Mouse (Mus musculus) left cerebral cortex, postnatal 25 days (tissue): ENCODE results near the gene Ube2l3. TPM values are rescaled to one million over a fixed set of nuclear protein-coding genes. Genes with fewer than 3 reads are reported as not detected.
"Not testable (repeated sequence)": the region's sequence is repeated elsewhere in the genome, so short reads cannot be mapped to it uniquely, and the experiment has no call there.

Source experiments
- DNase-seq, 2 experiments: peaks; one replicate each; pipeline ENCODE4 v3.0.0; 2022; ENCODE audit warnings: low spot score in 2 of 2, mixed read lengths in 1 of 2
- intact Hi-C: fragments of 180-260 bp; cut with DNase I; formaldehyde crosslinking; loops from one replicate; pipeline ENCODE4 v1.15.1; 2025
- total RNA-seq, 2 experiments: library from RNA; stranded (reverse); gene quantifications; 2 replicates each; pipeline ENCODE4 v1.2.3; 2021

Ube2l3 gene
- total RNA-seq, 2 experiments from 2014 or later = 138 to 158 TPM

- peak; percentile 88 to 89 for DNase-seq
- intact Hi-C loops = loop anchor here (1.0 to 5.0 kb wide), 3 partner anchors 23 to 78 kb away; partner anchors contain the start of genes Hic2, Sdf2l1 and Tmem191c
These were observed 7.8 kb upstream of the Ube2l3 start for GRCm38 (mm10) chr16:17209981-17210838.

GRCm38 (mm10) chr16:17209404-17209960 lies 7.0 kb upstream of the Ube2l3 start:
- DNase-seq = no peak
- intact Hi-C loops = loop anchor here (1.0 to 5.0 kb wide), 2 partner anchors 67 to 77 kb away; partner anchors contain the start of genes Sdf2l1 and Tmem191c

- intact Hi-C loops = loop anchor here (1.0 to 5.0 kb wide), 2 partner anchors 68 to 76 kb away; partner anchors contain the start of genes Sdf2l1 and Tmem191c
- DNase-seq = peak; percentile 85 to 88
These were observed 6.2 kb upstream of the Ube2l3 start, which contains the start of gene Rimbp3 for GRCm38 (mm10) chr16:17208389-17209361. TSS of gene Rimbp3 (plus strand) at chr16:17208603.

DNA sequence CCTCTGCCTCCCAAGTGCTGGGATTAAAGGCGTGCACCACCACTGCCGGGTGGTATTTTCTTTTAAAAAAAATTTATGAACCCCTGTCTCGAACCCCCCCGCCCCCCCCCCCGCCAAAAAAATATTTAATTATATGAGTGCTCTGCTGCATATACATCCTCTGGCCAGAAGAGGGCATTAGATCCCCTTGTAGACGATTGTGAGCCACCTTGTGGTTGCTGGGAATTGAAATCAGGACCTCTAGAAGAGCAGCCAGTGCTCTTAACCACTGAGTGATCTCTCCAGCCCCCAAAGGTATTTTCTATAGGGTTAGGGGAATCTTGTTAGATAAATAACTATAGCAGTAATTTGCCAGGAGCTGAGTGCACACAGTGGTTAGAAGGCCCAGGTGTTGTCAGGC lies 2.5 kb upstream of the Ube2l3 start:
- intact Hi-C loops = loop anchor here (5.0 kb wide), 1 partner anchor 73 kb away; the partner anchor contains the start of gene Sdf2l1
- no peak for DNase-seq

DNA sequence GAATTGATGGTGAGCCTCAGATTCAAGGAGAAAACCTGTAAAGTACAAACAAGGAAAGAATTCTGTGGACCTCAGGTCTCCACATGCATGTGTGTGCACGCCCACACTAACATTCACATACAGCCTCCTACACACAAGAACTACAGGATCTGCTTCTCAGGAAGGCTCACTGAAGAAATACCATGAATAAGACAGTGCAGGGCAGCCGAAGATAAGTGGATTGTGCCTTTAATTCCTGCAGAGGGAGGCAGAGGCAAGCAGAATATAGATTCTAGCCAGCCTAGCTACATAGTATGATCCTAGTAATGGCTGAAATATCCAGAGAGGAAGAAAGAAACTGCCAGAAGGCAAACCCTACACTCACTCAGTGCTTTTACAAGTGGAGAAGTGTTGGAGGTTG lies 472 bp downstream of the Ube2l3 start:
- intact Hi-C loops = no loop called here
- peak; percentile 15 to 56 for DNase-seq

DNA sequence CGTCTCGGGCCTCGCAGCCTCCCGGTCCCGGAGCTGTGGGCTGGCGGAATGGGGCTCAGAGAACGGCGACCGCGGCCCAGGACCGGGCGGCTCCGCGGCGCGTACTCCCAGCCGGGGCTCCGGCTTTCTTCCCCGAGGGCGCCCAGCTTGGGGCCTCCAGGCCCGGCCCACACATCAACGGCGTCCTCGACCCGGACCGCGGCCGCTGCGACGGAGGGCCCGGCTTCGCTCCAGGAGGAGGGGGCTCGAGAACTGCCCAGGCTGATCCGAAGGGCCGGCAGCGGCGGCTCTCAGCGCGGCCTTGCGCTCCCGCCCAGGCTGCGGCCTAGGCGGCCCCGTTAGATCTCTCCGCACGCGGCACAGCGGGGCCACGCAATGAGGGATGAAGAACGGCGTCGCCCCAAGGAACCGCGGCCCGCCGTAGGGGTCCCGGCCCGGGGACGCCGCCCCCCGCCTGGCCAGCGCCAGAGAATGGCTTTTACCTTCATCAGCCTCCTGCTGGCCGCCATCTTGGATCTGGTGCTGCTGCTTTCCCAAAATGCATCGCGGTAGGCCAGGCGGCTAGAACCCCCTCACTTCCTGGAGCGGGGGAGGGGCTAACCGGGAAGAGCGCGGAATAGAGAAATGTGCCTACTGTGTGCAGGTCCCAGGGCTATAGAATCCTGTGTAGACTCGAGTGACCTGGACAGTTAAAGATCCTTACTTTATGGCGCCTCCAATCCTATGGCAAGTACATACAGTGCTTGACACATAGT lies 1.3 kb downstream of the Ube2l3 start:
- intact Hi-C loops = no loop called here
- DNase-seq = peak; percentile 88 to 90

- peak in 1 of 2 experiments; percentile 14 for DNase-seq
- intact Hi-C loops = no loop called here
These were observed 2.1 kb downstream of the Ube2l3 start for GRCm38 (mm10) chr16:17200121-17200952.

DNA sequence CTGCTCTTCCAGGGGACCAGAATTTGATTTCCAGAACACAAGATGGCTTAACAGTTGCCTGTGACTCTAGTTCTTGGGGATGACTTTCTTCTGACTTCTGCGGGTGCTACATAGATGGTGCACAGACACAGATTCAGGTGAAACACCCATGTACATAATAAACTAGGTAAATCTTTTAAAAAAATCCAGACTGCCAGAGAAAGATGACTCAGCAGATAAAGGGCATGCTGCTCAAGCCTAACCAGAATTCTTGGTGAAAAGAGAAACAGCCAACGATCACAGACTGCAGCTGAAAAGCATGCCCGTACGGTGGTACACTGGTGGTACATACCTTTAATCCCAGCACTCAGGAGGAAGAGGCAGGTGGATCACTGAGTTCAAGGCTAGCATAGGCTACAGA lies 8.6 kb downstream of the Ube2l3 start:
- intact Hi-C loops = no loop called here
- no peak for DNase-seq

- intact Hi-C loops = no loop called here
- DNase-seq = no peak
These were observed 17.0 kb downstream of the Ube2l3 start for GRCm38 (mm10) chr16:17185475-17185874.

DNA sequence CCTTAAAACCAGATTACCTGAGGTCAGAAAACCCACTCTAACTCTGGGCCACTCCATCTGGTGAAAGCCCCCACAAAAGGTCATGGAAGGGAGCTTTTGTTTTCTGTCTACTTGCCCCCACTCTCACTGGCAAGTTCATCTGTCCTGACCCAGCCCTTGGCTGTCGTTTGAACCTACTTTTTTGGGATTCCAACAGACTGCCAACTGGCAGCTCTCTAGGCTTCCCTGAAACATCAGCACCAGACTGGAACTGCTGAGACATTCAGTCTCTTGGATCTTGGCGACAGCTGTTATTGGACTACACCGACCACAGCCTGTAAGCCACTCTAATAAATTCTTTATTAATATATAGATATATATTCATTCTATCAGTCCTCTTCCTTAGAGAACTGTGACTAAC lies 19.4 kb downstream of the Ube2l3 start:
- DNase-seq = no peak
- intact Hi-C loops = no loop called here

- intact Hi-C loops = no loop called here
- DNase-seq = no peak
These were observed 20.3 kb downstream of the Ube2l3 start for GRCm38 (mm10) chr16:17182136-17182535.

DNA sequence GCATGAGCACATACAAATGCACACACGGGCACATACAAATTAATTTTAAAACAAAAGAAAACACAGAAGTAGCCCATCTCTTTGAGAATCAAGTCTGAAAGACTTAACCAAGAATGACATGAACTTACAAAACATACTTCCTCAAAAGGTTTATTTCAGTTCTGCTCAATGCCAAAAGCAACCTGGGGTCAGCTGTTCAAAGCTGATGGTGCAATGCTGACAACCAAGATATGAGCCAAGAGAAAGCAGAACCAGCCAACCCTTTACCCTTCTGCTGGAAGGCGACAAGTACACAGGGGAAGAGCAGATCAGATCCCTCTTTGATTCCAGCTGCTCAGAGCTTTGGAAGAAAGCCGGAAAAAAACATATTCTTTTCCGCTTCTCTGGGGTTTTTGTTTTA lies 21.1 kb downstream of the Ube2l3 start:
- peak in 1 of 2 experiments; percentile 11 for DNase-seq
- intact Hi-C loops = no loop called here

GRCm38 (mm10) chr16:17179706-17180105 lies 22.7 kb downstream of the Ube2l3 start:
- no peak for DNase-seq
- intact Hi-C loops = no loop called here

DNA sequence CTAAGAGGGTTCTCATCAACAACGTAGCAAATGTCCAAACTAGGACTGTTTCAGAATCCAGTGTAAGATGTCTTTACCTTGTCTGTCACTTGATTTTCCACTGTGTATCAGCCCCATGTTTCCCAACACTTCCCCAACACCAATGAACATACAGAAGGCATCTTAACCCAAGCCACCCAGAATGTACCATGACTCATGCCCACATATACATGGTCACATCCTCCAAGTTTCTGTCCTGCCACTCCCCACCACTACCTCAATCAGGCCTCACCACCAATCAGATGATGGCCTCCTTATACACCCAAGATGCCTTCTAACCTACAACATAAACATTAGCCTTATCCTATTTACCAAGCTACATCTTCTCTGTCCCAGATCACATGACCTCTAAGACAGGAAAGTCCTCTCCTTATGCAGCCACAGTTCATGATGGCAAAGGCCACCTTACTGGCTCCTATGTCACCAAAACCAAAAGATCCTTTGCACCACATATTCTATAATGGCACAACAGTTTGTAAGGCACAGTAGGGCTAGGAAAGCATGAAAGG lies 24.8 kb downstream of the Ube2l3 start:
- no peak for DNase-seq
- intact Hi-C loops = no loop called here

- intact Hi-C loops = no loop called here
These were observed 26.7 kb downstream of the Ube2l3 start for GRCm38 (mm10) chr16:17175765-17176164.

DNA sequence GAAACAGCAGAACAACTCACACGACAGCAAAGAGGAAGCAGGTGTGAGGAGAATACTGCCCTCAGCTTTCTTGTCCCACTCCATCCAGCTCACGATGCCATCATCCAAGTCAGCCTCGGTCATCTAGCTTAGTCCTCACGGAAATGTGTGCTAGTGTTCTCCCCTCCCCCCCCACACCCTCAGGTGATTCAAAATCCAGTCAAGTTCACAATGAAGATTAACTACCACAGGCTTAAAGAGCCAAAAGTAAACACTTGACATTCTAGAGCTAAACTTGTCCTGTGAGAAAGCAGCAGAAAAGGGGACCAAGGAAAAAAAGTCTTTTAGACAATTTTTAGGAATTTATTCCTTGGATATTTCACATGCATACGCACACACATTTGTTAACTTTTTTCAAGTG lies 34.4 kb downstream of the Ube2l3 start:
- intact Hi-C loops = no loop called here
- DNase-seq = no peak

More at GRCm38 (mm10) chr16:17175765-17176164, 26.7 kb downstream of the Ube2l3 start:
- no peak for DNase-seq

GRCm38 (mm10) chr16:17167179-17167578 lies 35.3 kb downstream of the Ube2l3 start:
- DNase-seq = no peak
- intact Hi-C loops = no loop called here

DNA sequence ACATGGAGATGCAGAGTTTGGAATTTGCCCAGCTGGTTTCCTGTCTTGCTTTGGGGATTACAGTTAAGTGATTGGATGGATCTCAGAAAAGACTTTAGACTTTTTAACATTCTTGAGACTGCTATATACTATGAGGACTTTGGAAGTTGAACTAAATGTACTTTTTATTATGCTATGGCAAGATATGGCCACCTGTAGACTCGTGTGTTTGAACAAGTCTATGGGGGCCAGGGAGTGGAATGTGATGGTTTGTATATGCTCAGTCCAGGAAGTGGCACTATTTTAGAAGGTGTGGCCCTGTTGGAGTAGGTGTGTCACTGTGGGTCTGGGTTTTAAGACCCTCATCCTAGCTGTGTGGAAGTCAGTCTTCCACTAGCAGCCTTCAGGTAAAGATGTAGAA lies 37.0 kb downstream of the Ube2l3 start:
- DNase-seq, intact Hi-C loops: not testable (repeated sequence)
